Mouse (Mus musculus): Measurements from ENCODE around the gene Acp6.

DNA sequence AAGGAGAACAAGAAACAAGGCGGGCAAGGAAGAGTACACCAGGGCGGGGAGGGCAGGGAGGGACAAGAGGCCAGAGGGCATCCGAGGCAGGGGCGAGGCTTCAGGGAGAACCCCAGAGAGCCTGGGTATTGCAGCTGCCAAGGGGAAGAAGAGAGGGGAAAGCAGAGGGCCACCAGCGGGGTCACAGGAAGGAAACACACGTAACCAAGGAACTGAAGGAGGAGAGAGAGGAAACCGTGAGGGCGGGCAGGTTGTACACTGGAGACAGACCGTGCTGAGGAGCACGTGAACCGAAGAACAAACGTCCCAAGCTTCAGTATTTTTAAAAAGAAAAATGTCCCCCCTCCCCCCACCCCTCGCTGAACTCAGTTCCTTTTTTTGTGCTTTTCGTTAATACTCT, 45.3 kb downstream of the Acp6 start:
- TF ChIP-seq CTCF (conservative IDR thresholded peaks at IDR 0.05 in 1 of 2, IDR thresholded peaks at IDR 0.05 in 1 of 2; ENCODE audit: low read depth in 2 of 2, low read length in 2 of 2) = no peak
- TF ChIP-seq RCOR1 (conservative IDR thresholded peaks at IDR 0.05; ENCODE audit: low read depth, low read length) = no peak
- no peak for TF ChIP-seq RAD21 (IDR thresholded peaks at IDR 0.05; ENCODE audit: low read depth, low read length)
